Mouse (Mus musculus): ENCODE results near the gene Eif1.

GRCm38 (mm10) chr11:100355151-100355951 is 35.7 kb downstream of the Eif1 start:
- TF ChIP-seq EP300 (IDR thresholded peaks at IDR 0.05; ENCODE audit: low read depth) (no peak), CTCF (IDR thresholded peaks at IDR 0.05; ENCODE audit: low read depth) (no peak)

Data from heart, postnatal 0 days (tissue).